Mouse (Mus musculus): ENCODE measurements at regions not wholly inside any gene's neighbourhood (a gene's known extent, or its start where the extent isn't known, plus 50 kb on each side); places are given as distances from the start of the nearest gene placed in this dataset.
A peak's percentile ranks its signal among the peaks of the same experiment; 100 is the strongest.

DNA sequence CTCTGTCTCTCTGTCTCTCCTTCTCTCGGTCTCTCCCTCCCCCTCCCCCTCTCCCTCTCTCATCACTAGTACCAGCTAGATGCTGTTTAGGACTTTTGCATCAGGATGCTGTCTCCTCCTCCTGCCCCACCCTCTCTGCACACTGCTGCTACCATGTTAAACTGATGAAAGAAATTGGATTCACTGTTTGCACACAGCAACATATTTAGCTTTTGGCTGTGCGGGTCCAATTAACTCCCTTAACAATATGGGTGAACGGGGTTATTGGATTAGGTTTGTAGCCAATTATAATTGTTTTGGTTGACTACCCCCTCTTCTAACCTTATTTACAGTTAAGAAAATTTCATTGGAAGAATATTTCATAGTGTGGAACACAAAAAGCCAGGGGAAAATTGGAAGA is 424.0 kb upstream of the Sorcs1 start:
- DNase-seq (ENCODE audit: low spot score in 2 of 2), result no peak

DNA sequence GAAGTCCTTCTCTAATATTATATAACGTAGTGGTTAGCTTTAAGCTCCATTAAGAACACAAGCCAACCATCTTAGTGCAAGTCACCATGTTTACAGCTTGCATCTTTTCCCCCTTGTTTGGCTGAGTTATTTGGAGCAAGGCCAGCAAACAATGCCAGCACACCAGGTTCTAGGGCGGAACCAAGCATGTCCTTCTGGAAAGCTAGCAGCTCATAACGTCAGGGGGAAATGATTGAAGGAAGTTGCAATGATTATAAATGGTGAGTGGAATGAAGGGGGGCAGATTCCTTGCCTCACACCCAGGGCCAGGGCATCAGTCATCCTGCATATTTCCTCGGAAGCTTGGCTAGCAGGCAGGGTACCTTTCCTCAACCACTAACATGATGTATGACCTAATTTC is 396.3 kb upstream of the Sorcs1 start:
- DNase-seq (ENCODE audit: low spot score in 2 of 2), result no peak

DNA sequence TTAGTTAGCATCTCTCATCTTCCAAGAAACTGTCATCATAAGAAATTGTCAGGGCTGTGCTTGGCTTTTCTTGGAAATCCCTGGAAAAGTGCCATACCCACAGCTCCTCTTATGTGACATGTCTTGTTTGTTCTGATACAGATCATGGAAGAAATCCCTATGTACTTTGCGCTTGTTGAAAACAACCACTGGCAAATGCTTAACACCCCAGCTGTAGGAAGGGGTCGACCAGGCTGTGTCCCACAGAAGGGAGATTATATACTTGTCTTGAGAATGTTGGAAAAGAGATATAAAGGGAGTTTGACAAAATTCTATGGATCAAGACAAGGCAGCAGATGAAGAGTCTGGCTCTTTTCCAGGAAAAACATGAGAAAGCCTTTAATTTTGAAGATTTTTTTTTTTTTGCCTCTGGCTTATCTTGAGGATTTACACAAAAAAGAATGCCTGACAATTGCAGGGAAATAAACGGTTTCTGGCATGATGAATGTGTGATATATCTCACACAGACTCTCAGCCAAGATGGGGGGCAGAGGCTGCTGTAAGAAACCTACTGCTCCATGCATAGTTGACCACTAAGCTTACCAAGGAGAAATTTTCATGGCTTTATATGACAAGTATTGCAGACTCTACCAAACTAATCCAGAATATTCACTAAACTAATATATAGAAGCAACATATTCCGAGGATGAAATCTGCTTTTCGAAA is 381.7 kb upstream of the Sorcs1 start:
- peak in 1 of 2 experiments; percentile 9 for DNase-seq (ENCODE audit: low spot score in 2 of 2)

DNA sequence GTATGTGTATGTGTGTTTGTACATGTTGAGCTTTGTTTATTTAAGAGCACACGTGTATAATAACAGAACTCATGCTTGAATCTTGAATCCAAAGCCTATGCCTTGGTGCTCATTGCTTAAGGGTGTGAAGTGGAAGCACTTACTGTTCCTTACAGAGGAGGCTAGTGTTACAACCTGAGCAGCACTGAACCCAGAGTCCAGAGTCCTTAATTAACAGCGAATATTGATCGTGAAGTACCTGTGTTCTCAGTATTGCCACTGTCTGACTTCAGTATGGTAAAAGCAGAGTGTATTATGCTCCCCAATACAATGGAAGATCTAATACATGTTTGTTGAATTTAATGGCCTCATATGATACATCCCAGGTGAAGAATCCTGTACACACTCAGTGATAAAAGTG is 365.1 kb upstream of the Sorcs1 start:
- no peak for DNase-seq (ENCODE audit: low spot score in 2 of 2)

DNA sequence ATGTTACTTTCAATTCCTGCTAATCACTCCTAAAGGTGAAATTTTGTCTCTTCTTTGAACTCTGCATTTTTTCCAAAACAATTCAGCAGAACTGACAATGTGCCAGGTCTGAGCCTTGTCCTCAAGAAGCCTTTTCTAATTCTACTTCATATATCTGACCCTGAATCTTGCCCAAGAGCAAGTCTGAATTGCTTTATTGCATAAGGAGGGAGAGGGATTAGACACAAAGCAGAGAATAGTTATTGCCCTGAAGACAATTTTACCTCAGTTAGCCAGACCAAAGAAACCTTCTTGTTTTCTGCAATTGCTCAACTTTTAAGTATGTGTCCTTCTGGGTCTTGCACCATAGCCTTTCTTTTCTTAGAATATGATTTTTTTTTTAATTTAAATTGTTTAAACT is 316.0 kb upstream of the Sorcs1 start:
- DNase-seq (ENCODE audit: low spot score in 2 of 2), result no peak

DNA sequence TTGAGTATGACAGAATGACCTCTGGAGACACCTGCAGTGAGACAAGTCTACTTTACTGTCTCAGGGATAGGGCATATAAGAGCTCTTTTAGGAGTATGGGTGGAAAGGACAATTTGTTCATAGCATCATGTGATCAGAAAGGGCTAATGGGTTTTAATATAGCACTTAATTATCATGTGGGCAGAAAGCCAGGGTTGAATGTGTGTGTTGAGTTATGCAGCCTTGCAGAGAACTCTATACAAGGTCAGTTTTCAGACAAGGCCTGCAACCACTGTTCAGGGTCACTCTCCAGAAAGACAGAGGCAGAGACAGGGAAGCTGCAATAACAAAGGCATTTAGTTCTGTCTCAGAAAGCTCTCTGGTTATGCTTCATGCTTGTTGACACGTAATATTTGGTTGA is 292.6 kb upstream of the Sorcs1 start:
- DNase-seq (ENCODE audit: low spot score in 2 of 2), result no peak

DNA sequence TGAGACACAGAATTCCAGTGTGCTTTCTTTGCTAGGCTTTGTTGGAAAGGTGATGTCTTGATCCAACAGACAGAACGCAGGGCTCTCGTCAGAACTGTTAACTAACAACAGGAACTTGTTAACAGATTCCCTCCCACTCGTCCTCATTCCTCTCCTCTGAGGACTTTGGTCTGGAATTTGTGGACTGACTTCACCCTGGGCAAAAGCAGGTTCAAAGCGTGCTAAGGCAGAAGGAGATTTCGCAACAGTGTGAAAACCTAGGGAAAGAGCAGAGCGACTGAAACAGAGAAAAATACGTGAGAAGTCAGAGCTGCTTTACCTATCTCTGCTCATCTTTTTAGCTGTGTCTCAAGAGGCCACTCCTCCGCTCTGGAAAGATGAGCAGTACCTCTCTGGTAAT is 283.5 kb upstream of the Sorcs1 start:
- DNase-seq (ENCODE audit: low spot score in 2 of 2), result no peak

DNA sequence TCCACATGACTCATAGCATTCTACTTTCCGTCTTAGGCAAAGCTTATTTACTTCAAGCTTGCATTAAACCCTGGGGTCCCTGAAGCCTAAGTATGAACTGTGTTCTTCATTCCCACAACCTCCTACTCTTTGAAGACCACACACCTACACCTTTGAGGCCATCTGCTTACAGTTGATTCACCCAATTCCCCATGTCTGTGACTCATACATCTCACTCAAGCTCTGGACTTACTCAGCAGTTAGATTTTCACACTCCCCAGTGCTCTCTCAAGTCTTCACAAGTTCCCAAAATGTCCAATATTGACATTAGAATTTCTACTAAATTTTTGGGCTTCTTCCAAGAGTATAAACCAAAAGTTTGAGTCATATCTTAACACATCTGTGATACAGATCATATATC is 266.6 kb upstream of the Sorcs1 start:
- no peak for DNase-seq (ENCODE audit: low spot score in 2 of 2)

DNA sequence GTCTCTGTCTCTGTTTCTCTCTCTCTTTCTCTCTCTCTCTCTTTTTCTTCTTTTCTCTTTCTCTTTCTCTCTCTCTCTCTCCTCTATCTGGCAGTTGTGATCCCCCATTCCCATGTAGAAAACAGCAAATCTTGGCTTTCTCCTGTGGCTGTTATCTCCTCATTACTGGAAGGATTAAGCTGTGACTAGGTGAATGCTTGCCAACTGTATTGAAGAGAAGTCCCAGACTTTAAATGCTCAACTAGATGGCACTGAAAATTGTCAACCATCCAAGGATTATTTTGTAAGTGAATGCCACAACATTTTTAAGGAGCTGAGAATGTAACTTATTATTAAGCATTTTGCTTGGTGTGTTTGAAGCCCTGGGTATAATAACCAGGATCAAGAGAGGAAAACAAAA is 233.2 kb upstream of the Sorcs1 start:
- no peak for DNase-seq (ENCODE audit: low spot score in 2 of 2)

DNA sequence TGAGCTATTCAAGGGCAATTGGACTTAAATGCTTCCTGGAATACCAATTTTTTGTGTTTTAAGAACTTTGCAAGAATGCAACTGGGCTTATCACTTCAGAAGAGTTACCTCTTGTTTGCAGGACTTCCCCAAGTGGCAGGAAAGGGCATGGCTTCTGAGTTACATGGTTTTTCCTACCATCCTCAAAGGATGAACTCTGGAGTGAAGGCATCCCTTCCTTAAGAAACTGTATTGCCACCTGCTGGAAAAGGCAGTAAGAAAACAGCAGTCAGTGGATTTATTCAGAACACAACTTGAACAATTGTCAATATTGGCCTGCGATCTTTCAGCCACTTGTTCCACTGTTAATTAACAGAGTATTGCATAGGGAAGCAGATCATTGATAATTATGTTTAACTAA is 232.2 kb upstream of the Sorcs1 start:
- no peak for DNase-seq (ENCODE audit: low spot score in 2 of 2)

DNA sequence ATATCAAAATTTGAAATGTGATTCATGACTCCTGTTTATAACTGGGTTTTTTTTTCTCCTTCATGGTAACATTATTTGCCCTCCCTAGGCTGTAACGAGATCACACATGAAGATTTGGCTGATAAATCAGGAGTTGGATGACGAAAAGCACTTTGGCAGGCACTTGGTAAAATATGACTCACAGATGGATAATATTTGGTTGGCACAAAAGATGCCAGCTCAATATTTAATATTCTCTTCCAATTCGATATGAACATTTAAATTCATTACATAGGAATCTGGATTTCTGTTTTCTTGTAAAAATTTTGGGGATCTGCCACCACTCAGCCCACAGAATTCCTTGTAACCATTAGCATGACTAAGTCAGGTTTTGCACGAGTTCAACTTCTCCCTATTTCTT is 230.3 kb upstream of the Sorcs1 start:
- DNase-seq (ENCODE audit: low spot score in 2 of 2), result no peak

DNA sequence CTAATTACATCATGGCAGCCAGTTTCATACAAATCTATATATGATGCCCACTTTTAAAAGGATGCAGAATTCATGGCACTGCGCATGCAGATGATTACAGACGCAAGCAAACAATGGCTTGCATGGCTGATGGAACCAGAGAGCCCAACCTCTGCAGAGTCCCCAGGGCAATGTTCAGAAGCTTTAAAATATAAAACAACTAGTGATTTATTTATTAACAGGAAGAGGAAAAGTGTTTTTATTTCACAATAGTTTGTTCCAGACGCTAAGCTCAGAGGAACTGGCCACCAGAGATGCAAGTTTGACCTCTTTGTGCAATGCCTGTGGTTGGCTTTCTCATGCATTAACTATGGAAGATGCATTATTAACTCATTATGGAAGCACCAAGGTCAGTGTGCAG is 215.3 kb upstream of the Sorcs1 start:
- no peak for DNase-seq (ENCODE audit: low spot score in 2 of 2)

DNA sequence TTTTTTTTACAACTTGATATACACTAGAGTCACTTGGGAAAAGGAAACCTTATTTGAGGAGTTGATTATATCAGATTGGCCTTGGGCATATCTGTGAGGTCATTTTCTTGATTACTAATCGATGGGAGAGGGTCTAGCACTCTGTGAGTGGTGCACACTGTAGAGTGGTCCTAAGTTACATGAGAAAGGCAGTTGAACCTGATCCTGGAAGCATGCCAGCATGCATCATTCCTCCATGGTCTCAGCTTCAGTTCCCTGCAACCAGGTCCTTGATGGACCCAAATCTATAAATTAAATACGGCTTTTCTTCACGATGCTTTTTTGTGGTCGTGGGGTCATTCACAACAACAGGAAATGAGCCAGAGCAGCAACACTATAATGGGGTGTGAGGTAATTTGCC is 194.2 kb upstream of the Sorcs1 start:
- DNase-seq (ENCODE audit: low spot score in 2 of 2), result no peak

DNA sequence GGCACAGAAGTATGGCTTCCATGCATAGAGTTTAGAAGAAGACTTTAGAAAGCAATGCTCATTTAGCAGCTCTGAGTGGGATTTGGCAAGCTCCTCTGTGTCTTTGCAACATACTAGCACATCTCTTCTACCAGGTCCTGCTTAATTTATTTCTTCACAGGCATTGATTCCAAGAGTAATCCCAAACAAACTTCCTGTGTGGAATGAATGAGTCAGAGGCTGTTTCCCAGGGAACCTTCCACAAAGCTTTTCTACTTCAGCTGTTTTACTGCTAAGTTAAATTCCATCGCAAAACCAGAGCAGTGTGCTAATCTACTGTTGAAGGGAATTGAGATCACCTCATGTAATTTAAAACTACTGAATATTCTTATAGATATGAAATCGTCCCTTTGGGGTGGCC is 193.7 kb upstream of the Sorcs1 start:
- no peak for DNase-seq (ENCODE audit: low spot score in 2 of 2)

DNA sequence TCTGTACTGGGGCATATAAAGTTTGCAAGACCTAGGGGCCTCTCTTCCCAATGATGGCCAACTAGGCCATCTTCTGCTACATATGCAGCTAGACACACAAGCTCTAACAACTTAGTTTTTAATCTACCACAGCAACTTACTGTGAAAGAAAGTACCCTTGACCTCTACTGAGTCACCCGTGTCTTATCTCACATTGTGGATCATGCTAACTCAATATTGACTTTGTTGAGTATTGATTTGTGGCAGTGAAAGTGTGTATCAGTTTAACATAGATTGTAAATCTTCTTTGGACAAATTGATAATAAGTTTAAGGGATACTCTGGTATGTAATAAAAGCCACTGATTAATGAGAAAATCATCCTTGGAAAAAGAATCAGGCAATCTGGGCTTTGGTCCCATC is 176.4 kb upstream of the Sorcs1 start:
- DNase-seq (ENCODE audit: low spot score in 2 of 2), result no peak

DNA sequence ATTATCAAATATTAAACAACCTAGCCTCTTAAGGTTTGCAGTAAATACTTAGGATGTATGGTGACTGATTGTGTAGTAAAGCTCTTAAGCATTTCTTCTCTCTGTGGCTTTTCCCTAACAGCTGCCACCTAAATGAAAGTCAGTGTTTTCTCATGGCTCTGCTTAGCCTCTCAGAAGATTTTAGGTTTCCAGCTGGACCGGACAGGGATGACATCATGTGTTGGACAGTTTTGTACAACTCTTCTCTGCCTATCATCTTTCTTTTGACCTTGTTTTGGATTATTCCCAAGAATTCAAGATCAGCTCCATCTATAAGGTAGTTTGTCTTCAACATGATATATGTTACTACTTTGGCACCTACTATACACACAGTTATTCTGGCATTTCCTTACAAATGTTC is 162.1 kb upstream of the Sorcs1 start:
- DNase-seq (ENCODE audit: low spot score in 2 of 2), result no peak

All from frontal cortex, postnatal 14 days (tissue).